Mouse (Mus musculus) forebrain, embryonic 14.5 days (tissue): ENCODE results near the gene Wdr43. TPM values are rescaled to one million over a fixed set of nuclear protein-coding genes. Genes with fewer than 3 reads are reported as not detected.
A peak's percentile ranks its signal among the peaks of the same experiment; 100 is the strongest.

Experiments
- ATAC-seq: fragments of 200-750 bp; cut with Nextera tagmentation; 2 replicates; pipeline ENCODE4 v1.8.0; 2017; ENCODE audit warnings: mild to moderate bottlenecking, moderate library complexity
- DNase-seq: peaks from one replicate; pipeline ENCODE4 v3.0.0-alpha.2; 2015; ENCODE audit warnings: low spot score
- H3K27ac ChIP-seq: fragments of 300-500 bp; sonication (generic); 2 replicates; pipeline ENCODE4 v1.5.1; 2014; ENCODE audit warnings: low read depth, mild to moderate bottlenecking, control low read depth, low read length, moderate library complexity
- H3K27me3 ChIP-seq: fragments of 300-500 bp; sonication (generic); replicated peaks from 2 replicates; pipeline ENCODE4 v1.6.1; 2014; ENCODE audit warnings: low read length, control low read depth, mixed read lengths; ENCODE audit not compliant: control insufficient read depth, insufficient read depth
- H3K36me3 ChIP-seq: fragments of 300-500 bp; sonication (generic); 2 replicates; pipeline ENCODE4 v1.6.1; 2014; ENCODE audit warnings: low read length, control low read depth; ENCODE audit not compliant: control insufficient read depth, insufficient read depth
- H3K4me1 ChIP-seq: fragments of 300-500 bp; sonication (generic); 2 replicates; pipeline ENCODE4 v1.6.1; 2014; ENCODE audit warnings: antibody characterized with exemption, low read length, control low read depth; ENCODE audit not compliant: control insufficient read depth, insufficient read depth
- H3K4me2 ChIP-seq: fragments of 300-500 bp; sonication (generic); 2 replicates; pipeline ENCODE4 v1.6.1; 2014; ENCODE audit warnings: mild to moderate bottlenecking, control low read depth, low read length
- H3K4me3 ChIP-seq: fragments of 300-500 bp; sonication (generic); 2 replicates; pipeline ENCODE4 v1.5.1; 2014; ENCODE audit warnings: low read depth, low read length, control low read depth
- H3K9ac ChIP-seq: fragments of 300-500 bp; sonication (generic); 2 replicates; pipeline ENCODE4 v1.6.1; 2014; ENCODE audit warnings: mild to moderate bottlenecking, low read length, control low read depth, moderate library complexity
- H3K9me3 ChIP-seq: fragments of 300-500 bp; sonication (generic); replicated peaks from 2 replicates; pipeline ENCODE4 v1.6.1; 2016; ENCODE audit warnings: low read length, control low read depth, mixed read lengths; ENCODE audit not compliant: control insufficient read depth
- WGBS: fragments of 180-500 bp; shearing (Covaris S2); extraction: QIAGEN DNeasy Blood & Tissue Kit; methylation state at CpG from one replicate; pipeline ENCODE4 v1.1.7; 2014; 5-methylcytosine and 5-hydroxymethylcytosine counted together
- polyA plus RNA-seq: library from polyadenylated mRNA; unstranded; fragments of >200 nt; fragmentation: Nextera tagmentation; extraction: Ambion mirVana; gene quantifications from 2 replicates; pipeline ENCODE4 v1.2.1, GENCODE M21; 2014

The Wdr43 gene
- polyA plus RNA-seq, 1 experiment from 2014 or later = 56.6 TPM

DNA sequence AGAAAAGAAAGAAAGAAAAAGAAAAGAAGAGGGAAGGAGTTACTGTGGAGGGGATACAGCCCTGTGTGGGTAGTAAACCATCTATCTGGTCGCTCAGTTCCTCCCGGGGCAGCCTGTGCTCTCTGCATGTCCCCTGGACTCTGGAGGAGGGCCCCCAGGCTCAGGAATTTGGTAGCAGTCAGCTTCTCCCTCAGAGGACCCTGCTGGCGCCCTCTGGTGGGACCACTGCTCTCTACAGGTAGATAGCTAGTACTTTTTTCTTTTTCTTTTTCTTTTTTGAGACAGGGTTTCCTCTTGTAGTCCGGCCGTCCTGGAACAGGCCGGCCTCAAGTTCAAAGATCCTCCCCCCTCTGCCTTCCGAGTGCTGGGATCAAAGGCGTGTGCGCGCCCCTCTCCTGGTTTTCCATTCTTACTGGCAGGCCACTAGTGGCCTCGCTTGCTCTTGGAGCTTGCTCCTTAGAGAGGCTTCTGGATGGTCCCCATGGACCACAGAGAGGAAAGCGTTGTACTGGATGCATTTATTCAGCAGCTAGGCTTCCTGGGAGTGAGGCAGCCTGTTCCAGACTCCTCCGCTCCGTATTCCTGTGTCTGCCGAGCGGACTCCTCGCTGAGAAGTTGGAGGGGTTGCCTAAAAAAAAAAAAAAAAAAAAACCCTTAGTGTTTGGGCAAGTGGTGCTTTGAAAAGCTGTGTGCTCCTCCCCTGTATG lies 56.3 kb downstream of the Wdr43 start:
- Histone ChIP-seq H3K4me1 (0 out of 2 replicates have a peak, but pooled peaks cover 7% of the 10 kb centered on the region), H3K9ac (no peak overlapping the region), H3K4me2 (no peak overlapping the region), H3K4me3 (no peak overlapping the region), H3K36me3 (no peaks in the 10 kb centered on the region), H3K9me3 (no peaks in the 10 kb centered on the region), H3K27ac (no peak overlapping the region), H3K27me3 (no peaks in the 10 kb centered on the region)
- no peak for ATAC-seq
- WGBS = 61% methylated on average over 17 of the region's 17 CpGs
- no peak for DNase-seq

DNA sequence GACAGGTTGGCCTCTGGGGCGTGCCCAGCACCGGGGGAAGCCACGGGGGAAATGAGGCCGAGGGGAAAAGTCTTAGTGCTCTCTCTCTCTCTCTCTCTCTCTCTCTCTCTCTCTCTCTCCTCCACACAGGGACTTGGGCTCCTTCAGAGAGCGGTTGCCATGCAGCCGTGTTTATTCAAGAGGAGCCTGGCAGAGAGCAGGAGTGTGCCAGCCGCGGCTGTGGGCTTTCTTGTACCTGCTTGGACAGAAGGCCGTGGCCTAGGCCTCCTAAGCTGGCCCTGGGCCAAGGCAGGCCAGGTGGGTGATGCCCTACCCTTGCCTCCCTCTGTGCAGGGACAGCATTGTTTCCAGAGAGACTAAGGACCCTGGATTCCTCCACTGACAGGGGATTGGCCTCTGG lies 57.4 kb downstream of the Wdr43 start, which contains the start of gene Togaram2:
Gene Togaram2 (plus strand): TSS at position 170 of the 400 bp plus-strand sequence.
- Histone ChIP-seq H3K4me3 (no peak within 1 kb of the TSS), H3K36me3 (no peaks in the 10 kb centered on the region), H3K4me1 (0 out of 2 replicates have a peak, but pooled peaks cover 7% of the 10 kb centered on the region), H3K4me2 (no peak within 1 kb of the TSS), H3K9me3 (no peaks in the 10 kb centered on the region), H3K27ac (no peak within 1 kb of the TSS), H3K27me3 (no peaks in the 10 kb centered on the region), H3K9ac (no peak within 1 kb of the TSS)
- WGBS = 31% methylated on average over 9 of the region's 9 CpGs
- DNase-seq (no peak), ATAC-seq (0 out of 2 replicates have a peak, but pooled peaks have one; percentile 21)

DNA sequence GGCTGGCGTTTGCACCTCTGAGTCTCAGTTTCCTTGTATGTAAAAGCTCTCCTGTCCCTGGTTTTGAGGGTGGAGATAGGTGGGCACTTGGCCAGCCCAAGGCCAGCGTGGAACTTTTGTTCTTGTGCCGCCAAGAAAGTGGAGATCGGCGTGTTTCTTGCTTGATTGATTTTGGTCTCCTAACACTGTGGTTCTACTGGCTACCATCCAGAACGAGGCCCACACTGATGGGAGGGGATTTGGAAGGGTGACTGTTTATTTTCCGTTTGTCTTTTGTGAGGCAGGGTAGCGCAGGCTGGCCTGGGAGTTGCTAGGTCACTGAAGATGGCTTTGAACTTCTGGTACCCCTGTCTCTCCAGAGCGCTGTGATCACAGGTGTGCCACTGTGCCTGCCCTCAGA lies 58.2 kb downstream of the Wdr43 start:
- Histone ChIP-seq H3K4me2 (no peak overlapping the region), H3K27ac (no peak overlapping the region), H3K4me1 (0 out of 2 replicates have a peak, but pooled peaks cover 7% of the 10 kb centered on the region), H3K9ac (no peak overlapping the region), H3K36me3 (no peaks in the 10 kb centered on the region), H3K27me3 (no peaks in the 10 kb centered on the region), H3K9me3 (no peaks in the 10 kb centered on the region), H3K4me3 (no peak overlapping the region)
- ATAC-seq (no peak), DNase-seq (peak; percentile 58)
- 33% methylated on average over 9 of the region's 9 CpGs for WGBS

DNA sequence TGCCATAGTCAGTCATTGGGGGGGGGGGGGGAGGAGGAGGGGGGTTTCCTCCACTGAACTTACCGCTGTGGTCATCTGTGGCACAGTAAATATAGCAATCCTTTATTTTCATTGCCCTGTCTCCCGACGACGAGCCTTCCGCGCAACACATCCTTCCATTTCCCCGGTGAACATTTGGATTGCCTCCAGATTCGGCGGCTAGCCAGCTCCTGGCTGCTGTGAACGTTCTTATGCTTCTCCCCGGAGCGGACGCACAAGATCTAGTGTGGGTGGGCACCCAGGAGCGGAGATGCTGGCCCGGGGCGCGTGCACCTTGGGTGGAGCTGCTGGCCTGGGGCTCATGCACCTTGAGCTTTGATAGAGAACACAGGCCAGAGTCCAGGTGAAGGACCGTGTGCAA lies 59.2 kb downstream of the Wdr43 start:
- ATAC-seq = no peak
- H3K27me3 ChIP-seq = no peaks in the 10 kb centered on the region
- H3K4me1 ChIP-seq = 0 out of 2 replicates have a peak, but pooled peaks cover 7% of the 10 kb centered on the region
- H3K4me2 ChIP-seq = no peak overlapping the region
- no peak overlapping the region for H3K9ac ChIP-seq
- no peak for DNase-seq
- no peaks in the 10 kb centered on the region for H3K36me3 ChIP-seq
- H3K27ac ChIP-seq = no peak overlapping the region
- 80% methylated on average over 18 of the region's 18 CpGs for WGBS
- no peaks in the 10 kb centered on the region for H3K9me3 ChIP-seq
- no peak overlapping the region for H3K4me3 ChIP-seq

DNA sequence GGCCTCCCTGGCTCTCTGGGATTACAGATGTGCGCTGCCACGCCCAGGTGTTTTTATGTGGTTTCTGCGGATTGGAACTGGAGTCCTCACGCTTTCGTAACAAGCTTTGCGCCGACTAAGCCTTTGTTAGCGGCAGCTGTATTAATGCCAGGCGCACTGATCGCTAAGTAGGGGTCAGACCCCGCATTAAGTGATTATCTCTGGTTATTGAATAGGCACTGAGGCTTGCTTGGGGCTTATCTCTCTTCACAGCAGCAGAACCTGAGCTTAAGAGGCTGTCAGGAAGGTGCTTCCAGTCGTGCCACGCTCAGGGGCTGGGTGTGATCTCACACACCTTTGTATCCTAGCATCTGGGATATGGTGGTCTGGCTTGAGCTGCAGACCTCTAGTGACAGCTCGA lies 66.0 kb downstream of the Wdr43 start:
- 83% methylated on average over 14 of the region's 14 CpGs for WGBS
- DNase-seq = no peak
- no peaks in the 10 kb centered on the region for H3K27me3 ChIP-seq

DNA sequence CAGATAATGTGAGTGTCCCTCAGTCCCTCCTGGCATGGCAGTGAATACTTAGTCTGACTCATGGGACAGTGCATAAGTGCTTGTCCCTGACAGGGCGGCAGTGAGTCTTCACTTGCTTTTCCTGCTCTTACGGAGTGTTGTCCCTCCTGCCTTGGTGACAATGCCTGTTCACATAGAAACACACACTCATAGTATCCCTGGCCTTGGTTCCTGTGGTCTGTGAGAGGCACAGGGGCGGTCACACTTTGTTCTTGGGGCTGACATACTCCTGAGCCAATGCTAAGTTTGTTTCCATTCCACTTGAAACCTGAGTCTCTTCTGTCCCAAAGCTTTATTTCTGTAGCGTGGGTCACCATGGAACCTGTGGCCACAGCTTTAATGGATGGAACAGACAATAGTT lies 66.7 kb downstream of the Wdr43 start:
- Histone ChIP-seq H3K4me3 (no peak overlapping the region), H3K4me1 (no peaks in the 10 kb centered on the region), H3K4me2 (no peak overlapping the region), H3K27me3 (no peaks in the 10 kb centered on the region), H3K36me3 (no peaks in the 10 kb centered on the region), H3K9ac (no peak overlapping the region), H3K27ac (no peak overlapping the region), H3K9me3 (no peaks in the 10 kb centered on the region)
- WGBS = 93% methylated on average over 4 of the region's 4 CpGs
- no peak for ATAC-seq
- DNase-seq = no peak

More for the DNA sequence above, 66.0 kb downstream of the Wdr43 start:
- H3K27ac ChIP-seq = no peak overlapping the region
- H3K4me2 ChIP-seq = no peak overlapping the region
- no peak overlapping the region for H3K4me3 ChIP-seq
- no peak for ATAC-seq
- no peak overlapping the region for H3K9ac ChIP-seq
- no peaks in the 10 kb centered on the region for H3K9me3 ChIP-seq
- no peaks in the 10 kb centered on the region for H3K36me3 ChIP-seq
- no peaks in the 10 kb centered on the region for H3K4me1 ChIP-seq

DNA sequence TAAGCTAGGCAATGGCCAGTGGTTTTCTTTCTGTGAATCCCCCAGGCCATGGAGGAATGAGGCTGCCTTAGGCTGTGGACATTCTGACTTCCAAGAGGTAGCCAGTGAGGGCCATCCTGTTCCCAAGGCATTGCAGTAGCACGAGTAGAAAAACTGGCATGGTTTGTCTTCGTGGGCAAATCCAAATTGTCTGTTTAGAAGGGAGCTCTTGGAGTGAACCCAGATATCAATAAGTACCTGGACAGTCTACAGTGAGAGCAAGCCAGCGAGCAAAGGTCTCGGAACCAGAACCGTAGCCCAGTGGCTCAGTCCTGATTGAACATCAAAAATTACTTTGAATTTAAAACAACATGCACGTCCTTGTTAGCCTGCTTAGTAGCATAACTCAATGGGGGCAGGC lies 67.6 kb downstream of the Wdr43 start:
- DNase-seq = no peak
- Histone ChIP-seq H3K9me3 (no peaks in the 10 kb centered on the region), H3K4me2 (no peak overlapping the region), H3K36me3 (no peaks in the 10 kb centered on the region), H3K9ac (no peak overlapping the region), H3K27ac (no peak overlapping the region), H3K4me3 (no peak overlapping the region), H3K4me1 (no peaks in the 10 kb centered on the region), H3K27me3 (no peaks in the 10 kb centered on the region)
- 89% methylated on average over 6 of the region's 6 CpGs for WGBS
- no peak for ATAC-seq

DNA sequence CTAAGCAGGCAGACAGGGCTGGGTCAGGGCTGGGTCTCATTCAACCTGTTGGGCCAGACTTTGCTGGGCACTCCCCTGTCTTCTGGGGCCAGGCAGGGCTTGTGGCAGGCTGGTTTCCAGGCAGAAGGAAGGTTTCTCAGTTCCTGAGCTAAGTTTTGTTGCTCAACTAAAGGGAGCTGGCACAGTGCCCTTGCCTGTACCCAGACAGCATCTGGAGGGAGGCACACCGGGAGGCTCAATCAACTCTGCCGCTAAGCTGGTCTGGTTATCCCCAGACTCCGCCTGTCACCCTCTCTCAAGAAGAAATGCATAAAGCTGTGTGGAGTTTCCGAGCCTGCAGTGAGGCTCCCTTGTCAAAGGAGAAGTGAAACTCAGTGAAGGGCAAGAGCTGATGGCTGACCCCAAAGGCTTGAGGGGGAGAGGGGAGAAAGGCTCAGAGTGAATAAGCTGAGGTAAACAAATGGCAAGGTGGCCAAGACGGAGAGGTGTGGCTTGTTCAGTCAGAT lies 68.5 kb downstream of the Wdr43 start:
- Histone ChIP-seq H3K36me3 (no peaks in the 10 kb centered on the region), H3K4me3 (no peak overlapping the region), H3K4me1 (no peaks in the 10 kb centered on the region), H3K9me3 (no peaks in the 10 kb centered on the region), H3K27ac (no peak overlapping the region), H3K4me2 (no peak overlapping the region), H3K9ac (no peak overlapping the region), H3K27me3 (no peaks in the 10 kb centered on the region)
- ATAC-seq = no peak
- DNase-seq = no peak
- 36% methylated on average over 5 of the region's 5 CpGs for WGBS

DNA sequence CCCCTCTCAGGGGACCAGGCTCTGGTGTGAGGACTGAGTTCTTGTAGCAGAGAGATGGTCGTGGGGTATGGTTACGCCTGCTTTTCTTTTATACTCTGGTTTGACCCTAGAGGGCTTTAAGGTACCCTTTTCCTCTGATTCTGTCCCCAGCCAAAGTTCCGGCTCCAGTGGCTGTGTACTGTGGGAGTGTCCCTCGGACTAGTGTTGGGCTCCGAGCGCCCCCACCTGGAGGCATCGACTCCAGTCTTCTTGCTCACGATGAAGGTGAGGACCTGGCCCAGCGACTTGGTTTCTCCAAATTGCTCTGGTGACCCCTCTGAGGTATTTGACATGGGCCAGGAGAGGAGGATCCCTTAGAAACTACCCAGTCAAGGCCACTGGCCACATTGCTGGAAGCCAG lies 71.7 kb downstream of the Wdr43 start:
- H3K4me2 ChIP-seq = no peak overlapping the region
- DNase-seq (no peak), ATAC-seq (no peak)
- 79% methylated on average over 9 of the region's 9 CpGs for WGBS
- no peak overlapping the region for H3K9ac ChIP-seq
- no peak overlapping the region for H3K27ac ChIP-seq
- H3K27me3 ChIP-seq = no peaks in the 10 kb centered on the region
- peaks cover 5% of the 10 kb centered on the region; the same call in 1 of the 2 replicates for H3K4me1 ChIP-seq
- no peaks in the 10 kb centered on the region for H3K9me3 ChIP-seq
- H3K4me3 ChIP-seq = no peak overlapping the region
- H3K36me3 ChIP-seq = no peaks in the 10 kb centered on the region
